Mouse (Mus musculus): ENCODE data around the gene Shpk.

Shpk gene

DNA sequence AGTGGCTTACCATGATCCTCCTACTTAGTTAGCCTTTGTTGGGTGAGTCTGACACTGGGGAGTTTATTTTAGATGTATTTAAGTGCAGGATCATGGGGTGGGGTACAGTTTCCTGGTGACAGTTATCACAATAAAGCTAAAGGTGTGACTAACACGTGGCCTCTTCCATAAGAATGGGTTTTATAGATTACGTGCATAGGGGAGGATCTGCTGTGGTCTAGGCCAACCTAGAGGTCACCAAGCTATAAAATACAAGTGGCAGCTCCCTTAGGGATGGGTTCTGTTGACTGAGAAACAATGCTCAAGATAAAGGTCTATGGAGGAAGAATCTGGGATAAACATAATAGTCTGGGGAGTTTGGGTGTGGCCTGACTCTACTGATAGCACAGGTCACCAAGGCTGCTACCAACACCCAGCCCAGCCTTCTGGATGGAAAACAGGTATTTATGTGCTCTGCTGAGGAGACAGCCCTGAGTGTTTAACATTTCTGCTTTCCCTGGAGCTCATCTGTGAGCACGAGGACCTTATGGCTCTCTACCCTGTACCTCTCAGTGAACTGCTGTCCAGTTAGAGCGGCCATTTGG is 58.2 kb downstream of the Shpk start:
- in situ Hi-C loops (cut with MboI; ENCODE audit: unreplicated experiment in 2 of 2), result no loop called here

DNA sequence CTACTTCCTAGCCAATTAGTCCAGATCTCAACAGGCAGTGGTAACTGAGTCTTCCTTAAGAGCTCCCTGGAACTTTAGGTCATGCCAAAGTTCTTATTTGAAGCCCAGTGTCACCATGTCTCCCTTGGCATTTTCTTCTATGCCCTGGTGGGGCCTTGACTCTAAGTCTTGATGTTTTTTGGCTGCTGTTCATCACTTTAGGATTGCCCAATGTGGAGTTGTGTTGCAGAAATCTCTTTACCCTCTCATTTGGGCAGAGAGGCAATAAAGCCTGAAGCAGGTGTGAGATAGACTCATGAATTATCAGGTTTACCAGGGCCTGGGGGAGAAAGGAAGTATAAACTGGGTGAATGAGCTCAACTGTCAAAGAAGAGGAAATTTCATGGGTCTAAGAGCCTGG is 59.4 kb downstream of the Shpk start:
- in situ Hi-C loops (cut with MboI; ENCODE audit: unreplicated experiment in 2 of 2), result no loop called here

DNA sequence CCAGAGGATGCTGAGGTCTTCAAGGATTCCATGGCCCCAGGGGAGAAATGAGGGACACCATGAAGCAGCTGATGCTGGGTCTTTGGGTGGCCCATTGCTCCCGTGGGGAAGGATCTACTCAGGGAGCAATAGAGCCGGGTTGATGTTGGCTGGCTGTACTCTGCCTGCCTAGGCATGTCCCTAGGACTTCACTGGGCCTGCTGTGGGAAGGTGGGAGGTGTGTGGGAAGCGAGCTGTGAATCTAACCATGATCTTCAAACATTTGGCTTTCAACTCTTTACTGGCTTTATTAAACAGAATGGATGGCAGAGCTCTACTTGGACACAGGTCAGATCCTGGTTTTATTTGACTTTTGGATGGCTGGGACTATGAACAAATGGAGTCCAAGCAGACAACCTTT is 61.2 kb downstream of the Shpk start:
- in situ Hi-C loops (cut with MboI; ENCODE audit: unreplicated experiment in 2 of 2), result no loop called here

GRCm38 (mm10) chr11:73261385-73261784 is 62.1 kb downstream of the Shpk start:
- in situ Hi-C loops (cut with MboI; ENCODE audit: unreplicated experiment in 2 of 2), result no loop called here

GRCm38 (mm10) chr11:73267267-73267666 is 68.0 kb downstream of the Shpk start, which contains the start of gene Trpv3:
Gene Trpv3, plus strand, starts transcription at chr11:73267388.
- in situ Hi-C loops (cut with MboI; ENCODE audit: unreplicated experiment in 2 of 2), result no loop called here

Data from v-Abl transformed pro-B cells (cell line).